Mouse (Mus musculus): ENCODE measurements around the gene Rtp2. TPM values are rescaled to one million over a fixed set of nuclear protein-coding genes. Genes with fewer than 3 reads are reported as not detected.

Gene Rtp2
- polyA plus RNA-seq, 1 experiment from 2014 or later = not detected

Other genes starting within 250 kb of the Rtp2 start
- 200 and 208 TPM in 2 replicates for gene Sst, start 41.4 kb downstream of the Rtp2 start, polyA plus RNA-seq (2015; fragmentation: Nextera tagmentation; extraction: Ambion mirVana)
- 17.2 TPM in 1 of 2 replicates, not detected in the other for gene Gm37419, start 56.1 kb upstream of the Rtp2 start, polyA plus RNA-seq (2015; fragmentation: Nextera tagmentation; extraction: Ambion mirVana)
- 1.6 and 2.6 TPM in 2 replicates for gene Bcl6, start 56.5 kb upstream of the Rtp2 start, polyA plus RNA-seq (2015; fragmentation: Nextera tagmentation; extraction: Ambion mirVana)

All from forebrain, embryonic 15.5 days (tissue).